Mouse (Mus musculus): Measurements from ENCODE around the gene Barx2. TPM values are rescaled to one million over a fixed set of nuclear protein-coding genes. Genes with fewer than 3 reads are reported as not detected.
A peak's percentile ranks its signal among the peaks of the same experiment; 100 is the strongest.

Barx2 gene
- polyA plus RNA-seq (2015; fragmentation: Nextera tagmentation; extraction: Ambion mirVana): 0.37 and 0.39 TPM in 2 replicates

DNA sequence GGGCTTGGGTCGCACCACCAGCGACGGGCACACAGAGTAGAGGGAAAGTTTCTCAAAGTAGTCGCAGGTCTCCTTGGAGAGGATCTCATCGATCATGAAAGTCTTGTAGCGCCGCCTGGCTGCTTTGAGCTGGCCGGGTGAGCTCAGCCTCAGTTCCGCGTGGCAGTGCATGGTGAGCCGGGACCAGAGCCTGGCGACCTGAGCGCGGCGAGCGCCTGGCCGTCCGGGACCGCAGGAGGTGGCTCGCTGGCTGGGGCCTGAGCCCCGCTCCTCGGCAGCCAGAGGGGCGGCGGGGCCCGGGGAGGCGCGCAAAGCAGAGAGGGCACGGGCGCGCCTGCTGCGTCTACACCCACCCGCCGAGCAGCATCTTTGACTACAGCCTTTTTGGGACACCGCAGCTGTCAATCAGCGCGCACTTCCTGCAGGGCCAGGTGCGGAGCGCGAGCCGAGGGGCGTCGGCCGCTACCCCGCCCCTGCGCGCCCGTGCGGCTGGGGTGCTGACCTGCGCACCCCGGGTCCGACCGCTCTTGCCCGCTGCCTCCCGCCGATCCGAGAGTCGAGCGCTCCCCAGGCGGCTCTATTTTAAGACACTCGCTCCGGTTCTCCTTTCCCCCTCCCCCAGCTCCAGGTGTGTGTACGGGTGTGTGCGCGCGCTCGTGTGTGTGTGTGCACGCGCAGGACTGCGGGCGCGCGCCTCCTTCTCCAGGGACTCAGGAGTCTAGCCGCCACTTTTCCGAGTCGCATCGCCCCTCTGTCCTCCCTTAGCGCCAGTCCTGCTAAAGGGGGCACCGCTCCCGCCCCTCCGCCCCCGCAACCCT, at the start of gene Barx2:
Gene Barx2, minus strand, starts transcription at position 542 of the 818 bp plus-strand sequence.
- Histone ChIP-seq H3K4me3 (ENCODE audit: low read depth, low read length) (peak within 1 kb of the TSS; percentile 41), H3K4me2 (replicated peaks; ENCODE audit: low read depth, low read length) (peak within 1 kb of the TSS; percentile 74), H3K27ac (ENCODE audit: low read length) (no peak within 1 kb of the TSS), H3K9ac (replicated peaks; ENCODE audit: low read depth) (no peak within 1 kb of the TSS), H3K4me1 (ENCODE audit: insufficient read depth, low read depth, low read length) (0 out of 2 replicates have a peak, but pooled peaks cover 4% of the 10 kb centered on the region), H3K9me3 (ENCODE audit: low read length) (no peaks in the 10 kb centered on the region), H3K27me3 (replicated peaks; ENCODE audit: insufficient read depth, low read length) (peaks cover 60% of the 10 kb centered on the region), H3K36me3 (ENCODE audit: insufficient read depth, low read length) (no peaks in the 10 kb centered on the region)
- WGBS: 0% methylated on average over 34 of the region's 81 CpGs
- ATAC-seq: peak; percentile 47
- TF ChIP-seq EP300 (IDR thresholded peaks at IDR 0.05) (no peak), CTCF (IDR thresholded peaks at IDR 0.05) (peak; percentile 69)
- DNase-seq (ENCODE audit: low spot score): peak; percentile 43

DNA sequence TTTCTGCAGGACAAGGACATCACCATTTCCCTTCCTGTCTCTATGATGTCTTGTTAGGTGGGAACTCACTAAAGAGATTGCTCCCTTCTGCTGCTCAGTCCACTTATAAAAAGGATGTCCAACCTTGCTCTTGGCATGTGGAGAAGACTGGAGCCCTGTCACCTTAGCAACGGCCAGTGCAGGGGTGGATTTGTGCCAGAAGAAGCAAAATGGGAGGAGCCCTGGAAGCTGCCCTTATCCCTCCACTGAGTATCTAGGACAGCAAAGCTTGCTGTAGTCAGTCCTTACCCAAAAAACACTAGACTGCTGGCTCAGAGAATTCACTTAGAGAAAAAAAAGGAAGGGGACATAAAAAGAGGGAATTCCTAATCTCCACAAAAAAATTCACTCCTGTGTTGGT, 49.0 kb upstream of the Barx2 start:
- Histone ChIP-seq H3K27ac (ENCODE audit: low read length) (no peak overlapping the region), H3K4me1 (ENCODE audit: insufficient read depth, low read depth, low read length) (no peaks in the 10 kb centered on the region), H3K9ac (replicated peaks; ENCODE audit: low read depth) (no peak overlapping the region), H3K36me3 (ENCODE audit: insufficient read depth, low read length) (no peaks in the 10 kb centered on the region), H3K9me3 (ENCODE audit: low read length) (no peaks in the 10 kb centered on the region), H3K27me3 (replicated peaks; ENCODE audit: insufficient read depth, low read length) (no peaks in the 10 kb centered on the region), H3K4me2 (replicated peaks; ENCODE audit: low read depth, low read length) (no peak overlapping the region), H3K4me3 (ENCODE audit: low read depth, low read length) (no peak overlapping the region)
- TF ChIP-seq EP300 (IDR thresholded peaks at IDR 0.05): no peak
- TF ChIP-seq CTCF (IDR thresholded peaks at IDR 0.05): no peak
- WGBS: 38% methylated on average over 1 of the region's 1 CpGs
- no peak for DNase-seq (ENCODE audit: low spot score)
- no peak for ATAC-seq

DNA sequence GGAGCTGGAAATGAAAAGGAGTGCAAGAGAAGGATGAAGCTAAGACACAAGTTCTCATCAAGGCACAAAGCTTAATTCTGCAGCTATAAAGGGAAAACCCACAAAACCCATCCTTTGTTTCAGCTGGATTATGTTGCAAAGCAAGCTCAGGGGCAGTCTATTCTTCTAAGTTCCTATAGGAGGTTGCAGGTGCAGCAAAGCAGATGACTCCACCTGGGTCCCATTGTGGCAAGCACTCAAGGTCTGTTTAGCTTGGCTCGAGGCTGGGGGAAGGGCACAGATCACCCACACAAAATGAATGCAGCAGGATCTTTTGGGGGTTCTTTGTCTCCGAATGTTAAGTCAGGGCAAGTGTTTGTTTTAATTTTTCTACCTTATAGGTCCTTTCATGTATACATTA, 47.2 kb upstream of the Barx2 start:
- no peak for DNase-seq (ENCODE audit: low spot score)
- TF ChIP-seq CTCF (IDR thresholded peaks at IDR 0.05): no peak
- no peak for TF ChIP-seq EP300 (IDR thresholded peaks at IDR 0.05)
- H3K27me3 ChIP-seq (replicated peaks; ENCODE audit: insufficient read depth, low read length): no peaks in the 10 kb centered on the region

DNA sequence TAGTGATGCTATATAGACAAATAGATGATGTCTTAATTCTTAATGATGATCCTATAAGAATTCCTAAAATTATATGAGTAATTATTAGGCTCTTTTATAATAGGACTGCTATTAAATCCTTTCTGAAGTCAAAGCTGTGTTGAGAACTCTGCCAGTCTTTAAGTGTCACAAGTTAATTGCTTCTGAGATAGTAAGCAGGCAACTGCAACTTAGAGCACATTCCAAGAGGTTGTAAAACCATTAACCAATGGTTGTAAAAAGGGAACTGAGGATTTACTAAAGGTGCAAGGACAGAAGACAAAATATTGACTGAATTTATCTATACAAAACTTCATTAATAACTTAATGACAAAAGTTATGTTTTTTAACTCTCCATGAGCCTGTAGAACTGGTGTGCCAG, 44.9 kb upstream of the Barx2 start:
- Histone ChIP-seq H3K27me3 (replicated peaks; ENCODE audit: insufficient read depth, low read length) (no peaks in the 10 kb centered on the region), H3K4me3 (ENCODE audit: low read depth, low read length) (no peak overlapping the region)

More for the DNA sequence above, 47.2 kb upstream of the Barx2 start:
- ATAC-seq: no peak
- Histone ChIP-seq H3K9ac (replicated peaks; ENCODE audit: low read depth) (no peak overlapping the region), H3K27ac (ENCODE audit: low read length) (no peak overlapping the region), H3K36me3 (ENCODE audit: insufficient read depth, low read length) (no peaks in the 10 kb centered on the region), H3K9me3 (ENCODE audit: low read length) (no peaks in the 10 kb centered on the region), H3K4me3 (ENCODE audit: low read depth, low read length) (no peak overlapping the region), H3K4me2 (replicated peaks; ENCODE audit: low read depth, low read length) (no peak overlapping the region), H3K4me1 (ENCODE audit: insufficient read depth, low read depth, low read length) (no peaks in the 10 kb centered on the region)
- WGBS: 53% methylated on average over 2 of the region's 2 CpGs

DNA sequence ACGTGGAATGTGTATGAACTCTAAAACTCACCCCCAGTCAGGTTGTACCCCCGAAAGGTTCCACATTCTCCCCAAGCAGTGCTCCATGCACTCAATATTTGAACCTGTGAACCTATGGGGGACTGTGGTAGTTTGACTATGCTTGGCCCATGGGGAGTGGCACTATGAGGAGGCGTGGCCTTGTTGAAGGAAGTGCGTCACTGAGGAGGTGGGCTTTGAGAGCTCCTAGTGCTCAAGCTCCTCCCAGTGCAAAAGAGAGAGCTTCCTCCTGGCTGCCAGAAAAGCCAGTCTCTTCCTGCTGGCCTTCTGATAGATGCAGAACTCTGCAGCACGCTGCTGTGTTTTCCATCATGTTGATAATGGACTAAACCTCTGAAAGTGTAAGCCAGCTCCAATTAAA, 37.2 kb upstream of the Barx2 start:
- no peak overlapping the region for H3K4me2 ChIP-seq (replicated peaks; ENCODE audit: low read depth, low read length)
- no peaks in the 10 kb centered on the region for H3K9me3 ChIP-seq (ENCODE audit: low read length)
- TF ChIP-seq CTCF (IDR thresholded peaks at IDR 0.05) (no peak), EP300 (IDR thresholded peaks at IDR 0.05) (no peak)
- no peaks in the 10 kb centered on the region for H3K36me3 ChIP-seq (ENCODE audit: insufficient read depth, low read length)
- no peak overlapping the region for H3K27ac ChIP-seq (ENCODE audit: low read length)
- no peak overlapping the region for H3K4me3 ChIP-seq (ENCODE audit: low read depth, low read length)
- H3K27me3 ChIP-seq (replicated peaks; ENCODE audit: insufficient read depth, low read length): no peaks in the 10 kb centered on the region
- no peak overlapping the region for H3K9ac ChIP-seq (replicated peaks; ENCODE audit: low read depth)
- ATAC-seq (no peak), DNase-seq (ENCODE audit: low spot score) (no peak)
- WGBS: 79% methylated on average over 5 of the region's 5 CpGs
- no peaks in the 10 kb centered on the region for H3K4me1 ChIP-seq (ENCODE audit: insufficient read depth, low read depth, low read length)

More for the DNA sequence above, 44.9 kb upstream of the Barx2 start:
- Histone ChIP-seq H3K4me2 (replicated peaks; ENCODE audit: low read depth, low read length) (no peak overlapping the region), H3K9me3 (ENCODE audit: low read length) (no peaks in the 10 kb centered on the region), H3K36me3 (ENCODE audit: insufficient read depth, low read length) (no peaks in the 10 kb centered on the region), H3K4me1 (ENCODE audit: insufficient read depth, low read depth, low read length) (no peaks in the 10 kb centered on the region), H3K9ac (replicated peaks; ENCODE audit: low read depth) (no peak overlapping the region), H3K27ac (ENCODE audit: low read length) (no peak overlapping the region)
- DNase-seq (ENCODE audit: low spot score) (no peak), ATAC-seq (no peak)
- TF ChIP-seq EP300 (IDR thresholded peaks at IDR 0.05): no peak
- TF ChIP-seq CTCF (IDR thresholded peaks at IDR 0.05): no peak

DNA sequence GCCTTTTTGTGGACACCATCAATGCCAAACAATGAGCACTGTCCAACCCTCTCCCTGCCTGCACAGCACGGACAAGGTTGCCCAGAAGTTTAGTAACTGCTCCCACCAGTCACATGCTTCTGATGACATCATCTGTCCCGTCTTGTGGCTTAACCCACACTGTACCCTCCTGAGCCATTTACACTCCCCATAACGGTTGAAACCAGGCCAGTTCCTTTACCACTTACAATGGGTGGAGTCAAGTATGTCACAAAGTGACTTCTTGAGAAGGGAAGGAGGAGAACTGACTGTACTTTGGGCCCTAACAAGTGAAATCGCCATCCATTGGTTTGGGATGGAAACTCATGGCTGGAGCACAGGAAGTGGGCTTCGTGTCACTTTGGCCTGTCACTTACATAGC, 35.8 kb upstream of the Barx2 start:
- no peaks in the 10 kb centered on the region for H3K36me3 ChIP-seq (ENCODE audit: insufficient read depth, low read length)
- H3K4me1 ChIP-seq (ENCODE audit: insufficient read depth, low read depth, low read length): no peaks in the 10 kb centered on the region
- no peak for ATAC-seq
- no peak for DNase-seq (ENCODE audit: low spot score)
- H3K4me3 ChIP-seq (ENCODE audit: low read depth, low read length): no peak overlapping the region
- H3K27me3 ChIP-seq (replicated peaks; ENCODE audit: insufficient read depth, low read length): no peaks in the 10 kb centered on the region
- H3K9ac ChIP-seq (replicated peaks; ENCODE audit: low read depth): no peak overlapping the region
- H3K4me2 ChIP-seq (replicated peaks; ENCODE audit: low read depth, low read length): no peak overlapping the region
- no peak overlapping the region for H3K27ac ChIP-seq (ENCODE audit: low read length)
- 78% methylated on average over 5 of the region's 5 CpGs for WGBS
- no peaks in the 10 kb centered on the region for H3K9me3 ChIP-seq (ENCODE audit: low read length)
- TF ChIP-seq EP300 (IDR thresholded peaks at IDR 0.05): no peak
